Mouse (Mus musculus) stomach, embryonic 14.5 days (tissue): ENCODE measurements around the gene Hectd1. TPM values are rescaled to one million over a fixed set of nuclear protein-coding genes. Genes with fewer than 3 reads are reported as not detected.

Experiments
- ATAC-seq: fragments of 200-750 bp; cut with Nextera tagmentation; 2 replicates; pipeline ENCODE4 v1.8.0; 2017; ENCODE audit warnings: low read depth, moderate TSS enrichment; ENCODE audit not compliant: insufficient number of reproducible peaks, insufficient read depth, low FRiP score
- H3K27ac ChIP-seq: fragments of 300-500 bp; sonication (generic); 2 replicates; pipeline ENCODE4 v1.5.1; 2014; ENCODE audit warnings: mild to moderate bottlenecking, low read length, moderate library complexity, mixed read lengths
- H3K27me3 ChIP-seq: fragments of 300-500 bp; sonication (generic); 2 replicates; pipeline ENCODE4 v1.6.1; 2014; ENCODE audit warnings: low read length, control low read depth, mixed read lengths; ENCODE audit not compliant: control insufficient read depth, insufficient read depth
- H3K36me3 ChIP-seq: fragments of 300-500 bp; sonication (generic); 2 replicates; pipeline ENCODE4 v1.6.1; 2014; ENCODE audit warnings: mild to moderate bottlenecking, control low read depth, low read length, moderate library complexity, mixed read lengths; ENCODE audit not compliant: control insufficient read depth, insufficient read depth
- H3K4me1 ChIP-seq: fragments of 300-500 bp; sonication (generic); 2 replicates; pipeline ENCODE4 v1.6.1; 2014; ENCODE audit warnings: low read length, control low read depth, mixed read lengths; ENCODE audit not compliant: control insufficient read depth, insufficient read depth
- H3K4me2 ChIP-seq: fragments of 300-500 bp; sonication (generic); replicated peaks from 2 replicates; pipeline ENCODE4 v1.6.1; 2014; ENCODE audit warnings: low read depth, low read length, control low read depth
- H3K4me3 ChIP-seq: fragments of 300-500 bp; sonication (generic); 2 replicates; pipeline ENCODE4 v1.5.1; 2014; ENCODE audit warnings: low read depth, low read length, control low read depth
- H3K9ac ChIP-seq: fragments of 300-500 bp; sonication (generic); replicated peaks from 2 replicates; pipeline ENCODE4 v1.6.1; 2014; ENCODE audit warnings: low read depth, mild to moderate bottlenecking, control low read depth, low read length, moderate library complexity, mixed read lengths
- H3K9me3 ChIP-seq: fragments of 300-500 bp; sonication (generic); 2 replicates; pipeline ENCODE4 v1.6.1; 2016; ENCODE audit warnings: low read depth, low read length, control low read depth; ENCODE audit not compliant: control insufficient read depth
- WGBS: fragments of 180-500 bp; shearing (Covaris S2); extraction: QIAGEN DNeasy Blood & Tissue Kit; methylation state at CpG from one replicate; pipeline ENCODE4 v1.1.7; 2014; 5-methylcytosine and 5-hydroxymethylcytosine counted together
- polyA plus RNA-seq: library from polyadenylated mRNA; unstranded; fragments of >200 nt; fragmentation: Nextera tagmentation; extraction: Ambion mirVana; gene quantifications from 2 replicates; pipeline ENCODE4 v1.2.1, GENCODE M21; 2014

The Hectd1 gene
- polyA plus RNA-seq, 1 experiment from 2014 or later: 52.3 TPM

GRCm38 (mm10) chr12:51784842-51785241 lies 44.5 kb downstream of the Hectd1 start:
- H3K4me1 ChIP-seq: no peaks in the 10 kb centered on the region
- ATAC-seq: no peak

GRCm38 (mm10) chr12:51768702-51769101 lies 60.6 kb downstream of the Hectd1 start:
- Histone ChIP-seq H3K27ac (no peak overlapping the region), H3K4me1 (no peaks in the 10 kb centered on the region), H3K27me3 (no peaks in the 10 kb centered on the region), H3K4me2 (no peak overlapping the region), H3K4me3 (no peak overlapping the region), H3K9ac (no peak overlapping the region), H3K36me3 (peaks cover 57% of the 10 kb centered on the region), H3K9me3 (no peaks in the 10 kb centered on the region)
- 95% methylated on average over 15 of the region's 15 CpGs for WGBS
- ATAC-seq: no peak

More at GRCm38 (mm10) chr12:51784842-51785241, 44.5 kb downstream of the Hectd1 start:
- Histone ChIP-seq H3K27me3 (no peaks in the 10 kb centered on the region), H3K27ac (no peak overlapping the region), H3K4me2 (no peak overlapping the region), H3K9me3 (no peaks in the 10 kb centered on the region), H3K9ac (no peak overlapping the region), H3K36me3 (peaks cover 70% of the 10 kb centered on the region), H3K4me3 (no peak overlapping the region)
- WGBS: 94% methylated on average over 7 of the region's 7 CpGs

GRCm38 (mm10) chr12:51767454-51767853 lies 61.9 kb downstream of the Hectd1 start:
- no peak overlapping the region for H3K27ac ChIP-seq
- WGBS: 68% methylated on average over 4 of the region's 4 CpGs
- H3K4me3 ChIP-seq: no peak overlapping the region
- H3K9me3 ChIP-seq: no peaks in the 10 kb centered on the region
- H3K4me2 ChIP-seq: no peak overlapping the region
- no peak for ATAC-seq
- peaks cover 57% of the 10 kb centered on the region for H3K36me3 ChIP-seq
- H3K4me1 ChIP-seq: no peaks in the 10 kb centered on the region
- H3K9ac ChIP-seq: no peak overlapping the region
- H3K27me3 ChIP-seq: no peaks in the 10 kb centered on the region

GRCm38 (mm10) chr12:51759374-51759773 lies 70.0 kb downstream of the Hectd1 start:
- Histone ChIP-seq H3K27me3 (no peaks in the 10 kb centered on the region), H3K27ac (no peak overlapping the region), H3K4me3 (no peak overlapping the region), H3K4me2 (no peak overlapping the region), H3K9ac (no peak overlapping the region), H3K9me3 (no peaks in the 10 kb centered on the region), H3K36me3 (peaks cover 65% of the 10 kb centered on the region), H3K4me1 (no peaks in the 10 kb centered on the region)
- ATAC-seq: no peak
- WGBS: 88% methylated on average over 3 of the region's 3 CpGs

GRCm38 (mm10) chr12:51756599-51756961 lies 72.8 kb downstream of the Hectd1 start:
- no peak overlapping the region for H3K27ac ChIP-seq
- H3K4me1 ChIP-seq: no peaks in the 10 kb centered on the region
- H3K4me2 ChIP-seq: no peak overlapping the region
- no peaks in the 10 kb centered on the region for H3K27me3 ChIP-seq
- no peak overlapping the region for H3K9ac ChIP-seq
- H3K36me3 ChIP-seq: peaks cover 69% of the 10 kb centered on the region
- no peak overlapping the region for H3K4me3 ChIP-seq
- no peak for ATAC-seq
- H3K9me3 ChIP-seq: no peaks in the 10 kb centered on the region

- no peak overlapping the region for H3K27ac ChIP-seq
- no peak for ATAC-seq
These were observed 73.3 kb downstream of the Hectd1 start for GRCm38 (mm10) chr12:51755938-51756598.

GRCm38 (mm10) chr12:51747348-51747747 lies 82.0 kb downstream of the Hectd1 start:
- H3K27ac ChIP-seq: no peak overlapping the region
- no peak overlapping the region for H3K4me2 ChIP-seq
- WGBS: 91% methylated on average over 2 of the region's 2 CpGs
- H3K9ac ChIP-seq: no peak overlapping the region
- no peak overlapping the region for H3K4me3 ChIP-seq
- no peaks in the 10 kb centered on the region for H3K27me3 ChIP-seq
- no peaks in the 10 kb centered on the region for H3K9me3 ChIP-seq
- peaks cover 69% of the 10 kb centered on the region for H3K36me3 ChIP-seq
- ATAC-seq: no peak
- H3K4me1 ChIP-seq: no peaks in the 10 kb centered on the region

More at GRCm38 (mm10) chr12:51755938-51756598, 73.3 kb downstream of the Hectd1 start:
- Histone ChIP-seq H3K4me1 (no peaks in the 10 kb centered on the region), H3K4me2 (no peak overlapping the region), H3K27me3 (no peaks in the 10 kb centered on the region), H3K36me3 (peaks cover 71% of the 10 kb centered on the region), H3K9ac (no peak overlapping the region), H3K9me3 (no peaks in the 10 kb centered on the region), H3K4me3 (no peak overlapping the region)
- 93% methylated on average over 12 of the region's 12 CpGs for WGBS

- Histone ChIP-seq H3K27me3 (no peaks in the 10 kb centered on the region), H3K4me1 (no peaks in the 10 kb centered on the region), H3K27ac (no peak overlapping the region), H3K9ac (no peak overlapping the region), H3K4me2 (no peak overlapping the region), H3K9me3 (no peaks in the 10 kb centered on the region), H3K4me3 (no peak overlapping the region), H3K36me3 (peaks cover 51% of the 10 kb centered on the region)
- no peak for ATAC-seq
- 49% methylated on average over 6 of the region's 6 CpGs for WGBS
These were observed 84.4 kb downstream of the Hectd1 start for GRCm38 (mm10) chr12:51744957-51745356.

GRCm38 (mm10) chr12:51741690-51742089 lies 87.6 kb downstream of the Hectd1 start:
- 80% methylated on average over 6 of the region's 6 CpGs for WGBS
- Histone ChIP-seq H3K4me2 (no peak overlapping the region), H3K27me3 (no peaks in the 10 kb centered on the region), H3K4me1 (no peaks in the 10 kb centered on the region), H3K36me3 (peaks cover 31% of the 10 kb centered on the region), H3K9me3 (no peaks in the 10 kb centered on the region), H3K9ac (no peak overlapping the region), H3K27ac (no peak overlapping the region), H3K4me3 (no peak overlapping the region)
- no peak for ATAC-seq
